Mouse (Mus musculus): ENCODE measurements around the gene Rdh5.

Gene Rdh5

DNA sequence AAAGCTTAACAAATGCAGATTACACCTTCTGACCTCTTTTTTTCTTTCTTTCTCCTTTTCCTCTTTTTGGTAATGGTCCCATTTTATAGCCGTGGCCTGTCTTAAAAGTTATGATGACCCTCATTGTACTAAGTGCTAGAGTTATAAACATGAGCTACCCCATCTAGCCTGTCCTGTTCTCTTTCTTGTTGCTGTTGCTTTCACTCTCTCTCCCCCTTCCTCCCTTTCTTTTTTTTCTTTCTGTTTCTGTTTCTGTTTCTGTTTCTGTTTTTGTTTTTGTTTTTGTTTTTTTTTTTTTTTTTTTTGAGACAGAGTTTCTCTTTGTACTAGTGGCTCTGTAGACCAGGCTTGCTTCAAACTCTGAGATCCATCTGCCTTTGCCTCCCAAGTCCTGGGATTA, 56.2 kb downstream of the Rdh5 start:
- no peak for DNase-seq (ENCODE audit: extremely low read depth, low read depth)

- DNase-seq (ENCODE audit: extremely low read depth, low read depth), result no peak
Observed at GRCm38 (mm10) chr10:128866042-128866441, 56.6 kb downstream of the Rdh5 start.

All from MEL-GATA-1-ER (cell line).